Mouse (Mus musculus) stomach, postnatal 0 days (tissue): Measurements from ENCODE around the gene Dusp3.

Source experiments
- CTCF ChIP-seq: IDR thresholded peaks from 2 replicates; pipeline ENCODE4 v1.5.1; 2016; ENCODE audit warnings: antibody characterized with exemption, low read depth, mild to moderate bottlenecking, moderate library complexity
- EP300 ChIP-seq: optimal IDR thresholded peaks from 2 replicates; pipeline ENCODE3; 2016; ENCODE audit warnings: antibody characterized with exemption

DNA sequence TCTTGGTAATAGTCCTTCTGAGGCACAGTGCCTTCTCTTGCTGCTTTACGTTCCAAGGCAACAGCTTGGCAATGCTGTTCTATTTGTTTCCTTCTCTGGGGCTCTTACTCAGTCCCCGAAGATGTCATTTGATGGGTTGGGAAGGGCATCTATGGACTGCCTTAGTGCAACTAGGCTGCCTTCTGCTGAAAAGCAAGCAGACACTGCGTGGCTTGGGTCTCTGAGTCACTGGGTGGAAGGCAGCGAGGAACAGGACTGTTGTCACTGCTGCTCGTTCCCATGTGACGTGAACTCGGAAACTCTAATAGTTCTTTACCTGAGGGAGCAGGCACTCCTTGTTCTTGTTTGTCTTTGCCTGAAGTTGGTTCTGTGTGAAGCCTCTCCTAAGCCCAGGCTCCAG, 9.1 kb upstream of the Dusp3 start:
- TF ChIP-seq CTCF: no peak
- TF ChIP-seq EP300: no peak
